Mouse (Mus musculus): ENCODE results near the gene Ctcfl. TPM values are rescaled to one million over a fixed set of nuclear protein-coding genes. Genes with fewer than 3 reads are reported as not detected.

Ctcfl gene
- polyA plus RNA-seq, 1 experiment from 2014 or later: 0.15 TPM

Other genes starting within 250 kb of the Ctcfl start
- gene Bmp7, start 179.2 kb downstream of the Ctcfl start, polyA plus RNA-seq (2015; fragmentation: Nextera tagmentation; extraction: Ambion mirVana): 32.5 and 33.7 TPM in 2 replicates
- gene Spo11, start 141.8 kb downstream of the Ctcfl start, polyA plus RNA-seq (2015; fragmentation: Nextera tagmentation; extraction: Ambion mirVana): 1.4 and 1.5 TPM in 2 replicates
- gene Rae1, start 119.4 kb downstream of the Ctcfl start, polyA plus RNA-seq (2015; fragmentation: Nextera tagmentation; extraction: Ambion mirVana): 148 and 155 TPM in 2 replicates
- gene Rbm38, start 99.0 kb downstream of the Ctcfl start, polyA plus RNA-seq (2015; fragmentation: Nextera tagmentation; extraction: Ambion mirVana): 28.3 and 29.0 TPM in 2 replicates
- not detected in 2 replicates for gene Pck1, start 33.5 kb upstream of the Ctcfl start, polyA plus RNA-seq (2015; fragmentation: Nextera tagmentation; extraction: Ambion mirVana)
- 0.43 and 0.45 TPM in 2 replicates for gene Zbp1, start 99.4 kb upstream of the Ctcfl start, polyA plus RNA-seq (2015; fragmentation: Nextera tagmentation; extraction: Ambion mirVana)
- 5.6 and 6.0 TPM in 2 replicates for gene Pmepa1, start 157.0 kb upstream of the Ctcfl start, polyA plus RNA-seq (2015; fragmentation: Nextera tagmentation; extraction: Ambion mirVana)

Measured in limb, embryonic 13.5 days (tissue).